15 mouse cellular contexts compared by ENCODE assay signal in genomic region chr1:172523699-172524101, GRCm38 (mm10). TPM values are rescaled to one million over a fixed set of nuclear protein-coding genes. Genes with fewer than 3 reads are reported as not detected.
DNase-seq lines count a peak whose midpoint lies in the region; ATAC-seq and TF ChIP-seq lines count a peak whose summit lies in the region.
"Had no signal": no experiment of that assay in that cellular context is flagged by ENCODE, and none has a peak within 500 bp of the region (broad histone marks: within the 10 kb centered on the region; RNA-seq: fewer than 3 reads in every experiment).

No protein-coding gene starts in this region.

- peaks cover 33% of the 10 kb centered on the region for H3K4me1 ChIP-seq in heart, embryonic 10.5 days
- H3K4me1 ChIP-seq in heart, embryonic 13.5 days = peaks cover 53% of the 10 kb centered on the region
- peaks cover 66% of the 10 kb centered on the region for H3K4me1 ChIP-seq in lung, embryonic 16.5 days (replicated peaks; ENCODE audit: control insufficient read depth, insufficient read depth, low read length)
- H3K4me1 ChIP-seq in cerebellum, adult 2 months (ENCODE audit: control insufficient read depth, insufficient read depth, low read length) = no peaks in the 10 kb centered on the region

- H3K27ac ChIP-seq in heart, embryonic 10.5 days = no peak overlapping the region
- H3K27ac ChIP-seq in heart, embryonic 13.5 days (replicated peaks) = peak overlapping the region; percentile 8; the same call in 1 of the 2 replicates
- H3K27ac ChIP-seq in lung, embryonic 16.5 days (ENCODE audit: low read length) = peak overlapping the region; percentile 82
- H3K27ac ChIP-seq in cerebellum, adult 2 months (ENCODE audit: insufficient read depth, low read length) = no peak overlapping the region
- H3K27ac ChIP-seq: layer of hippocampus, adult 2 months; neural tube, embryonic 12.5 days had no signal

- H3K27me3 ChIP-seq in heart, embryonic 10.5 days (ENCODE audit: insufficient read depth, poor library complexity, severe bottlenecking) = peaks cover 20% of the 10 kb centered on the region; the same call in 1 of the 2 replicates
- peaks cover 22% of the 10 kb centered on the region for H3K27me3 ChIP-seq in heart, embryonic 13.5 days (replicated peaks)
- H3K27me3 ChIP-seq in lung, embryonic 16.5 days (ENCODE audit: control insufficient read depth, insufficient read depth, low read depth, low read length) = no peaks in the 10 kb centered on the region
- H3K27me3 ChIP-seq in cerebellum, adult 2 months (ENCODE audit: control insufficient read depth, insufficient read depth, low read length) = peaks cover 2% of the 10 kb centered on the region; the same call in 1 of the 2 replicates
- H3K27me3 ChIP-seq: neural tube, embryonic 12.5 days had no signal

- DNase-seq in heart, adult 11 months = peak; percentile 98
- no peak for DNase-seq in heart, embryonic 10.5 days (ENCODE audit: low spot score)
- peak; percentile 51 to 53 for DNase-seq in B cell, adult 2 months
- no peak for DNase-seq in frontal cortex, postnatal 36 days (ENCODE audit: low spot score in 2 of 2)
- no peak for DNase-seq in cerebellum, adult 2 months
- no peak for DNase-seq in frontal cortex, adult 2 months (ENCODE audit: extremely low spot score in 1 of 2, low spot score in 1 of 2)
- DNase-seq: adrenal gland, postnatal 25 days; cerebellum, adult 11 months; midbrain, embryonic 14.5 days had no signal

- ATAC-seq in heart, embryonic 13.5 days (ENCODE audit: extremely low read depth, insufficient number of reproducible peaks, low FRiP score, low TSS enrichment) = no peak
- peak; percentile 61 for ATAC-seq in lung, embryonic 16.5 days (ENCODE audit: low read depth)
- ATAC-seq: inflammation-experienced regulatory T-cells, adult 6 months had no signal

- 54% methylated on average over 12 of the region's 12 CpGs for WGBS in heart, embryonic 10.5 days
- WGBS in heart, embryonic 13.5 days = 38% methylated on average over 12 of the region's 12 CpGs
- 29% methylated on average over 12 of the region's 12 CpGs for WGBS in lung, embryonic 16.5 days
- 41% methylated on average over 12 of the region's 12 CpGs for WGBS in cerebellum, adult 2 months

- TF ChIP-seq POLR2A in cerebellum, adult 2 months (IDR thresholded peaks at IDR 0.05; ENCODE audit: borderline replicate concordance, insufficient read depth, low read length) = no peak

- H3K9me3 ChIP-seq in heart, embryonic 10.5 days = no peaks in the 10 kb centered on the region
- H3K9me3 ChIP-seq in heart, embryonic 13.5 days = 0 out of 2 replicates have a peak, but pooled peaks cover 2% of the 10 kb centered on the region
- no peaks in the 10 kb centered on the region for H3K9me3 ChIP-seq in lung, embryonic 16.5 days (ENCODE audit: control insufficient read depth, low read length)
- H3K9me3 ChIP-seq: neural tube, embryonic 12.5 days had no signal

- H3K36me3 ChIP-seq in heart, embryonic 10.5 days = no peaks in the 10 kb centered on the region
- no peaks in the 10 kb centered on the region for H3K36me3 ChIP-seq in heart, embryonic 13.5 days
- no peaks in the 10 kb centered on the region for H3K36me3 ChIP-seq in lung, embryonic 16.5 days (ENCODE audit: control insufficient read depth, insufficient read depth, low read length)
- H3K36me3 ChIP-seq: neural tube, embryonic 12.5 days had no signal

- no peak overlapping the region for H3K9ac ChIP-seq in heart, embryonic 13.5 days
- no peak overlapping the region for H3K9ac ChIP-seq in lung, embryonic 16.5 days (ENCODE audit: low read length)
- H3K9ac ChIP-seq: neural tube, embryonic 12.5 days had no signal

- no peak overlapping the region for H3K4me3 ChIP-seq in heart, embryonic 10.5 days
- no peak overlapping the region for H3K4me3 ChIP-seq in heart, embryonic 13.5 days
- H3K4me3 ChIP-seq in lung, embryonic 16.5 days (ENCODE audit: low read length) = no peak overlapping the region
- no peak overlapping the region for H3K4me3 ChIP-seq in cerebellum, adult 2 months (replicated peaks; ENCODE audit: insufficient read depth, low read depth, low read length)
- H3K4me3 ChIP-seq: erythroblast, embryonic 14.5 days; layer of hippocampus, adult 2 months; neural tube, embryonic 12.5 days had no signal

- no peak overlapping the region for H3K4me2 ChIP-seq in heart, embryonic 13.5 days
- H3K4me2 ChIP-seq in lung, embryonic 16.5 days (ENCODE audit: low read depth, low read length) = no peak overlapping the region
- H3K4me2 ChIP-seq: neural tube, embryonic 12.5 days had no signal

- TF ChIP-seq CTCF in cerebellum, adult 2 months (IDR thresholded peaks at IDR 0.05; ENCODE audit: borderline replicate concordance, insufficient read depth, low read depth, low read length) = no peak

RNA-seq across cellular contexts. Expression of gene Cfap45, which starts 3.1 kb away (rescaled TPM):
- 1.7 and 2.4 TPM in 2 replicates for polyA plus RNA-seq in heart, embryonic 10.5 days (2016; fragmentation: Nextera tagmentation; extraction: Ambion mirVana)
- 1.9 and 2.4 TPM in 2 replicates for polyA plus RNA-seq in heart, embryonic 13.5 days (2015; fragmentation: Nextera tagmentation; extraction: Ambion mirVana)
- polyA plus RNA-seq in lung, embryonic 16.5 days (2015; fragmentation: Nextera tagmentation; extraction: Ambion mirVana) = 15.4 and 19.2 TPM in 2 replicates
- 1.00 and 1.0 TPM in 2 replicates for polyA plus RNA-seq in cerebellum, adult 2 months (2012; rRNA removed)
- polyA plus RNA-seq in frontal cortex, adult 2 months (2012; rRNA removed) = 3.4 and 4.5 TPM in 2 replicates

RNA-seq across cellular contexts. Expression of gene Tagln2, which starts 23.9 kb away (rescaled TPM):
- polyA plus RNA-seq in heart, embryonic 10.5 days (2016; fragmentation: Nextera tagmentation; extraction: Ambion mirVana) = 276 and 315 TPM in 2 replicates
- 312 and 327 TPM in 2 replicates for polyA plus RNA-seq in heart, embryonic 13.5 days (2015; fragmentation: Nextera tagmentation; extraction: Ambion mirVana)
- polyA plus RNA-seq in lung, embryonic 16.5 days (2015; fragmentation: Nextera tagmentation; extraction: Ambion mirVana) = 662 and 695 TPM in 2 replicates
- 12.9 and 13.0 TPM in 2 replicates for polyA plus RNA-seq in cerebellum, adult 2 months (2012; rRNA removed)
- 19.1 and 19.9 TPM in 2 replicates for polyA plus RNA-seq in frontal cortex, adult 2 months (2012; rRNA removed)

RNA-seq across cellular contexts. Expression of gene Vsig8, which starts 32.0 kb away (rescaled TPM):
- polyA plus RNA-seq in heart, embryonic 10.5 days (2016; fragmentation: Nextera tagmentation; extraction: Ambion mirVana) = 0.12 TPM in 1 of 2 replicates, not detected in the other
- polyA plus RNA-seq in heart, embryonic 13.5 days (2015; fragmentation: Nextera tagmentation; extraction: Ambion mirVana) = 0.15 and 0.25 TPM in 2 replicates
- polyA plus RNA-seq in lung, embryonic 16.5 days (2015; fragmentation: Nextera tagmentation; extraction: Ambion mirVana) = 0.11 and 0.34 TPM in 2 replicates
- polyA plus RNA-seq in cerebellum, adult 2 months (2012; rRNA removed) = 0.46 and 0.65 TPM in 2 replicates
- polyA plus RNA-seq in frontal cortex, adult 2 months (2012; rRNA removed) = 0.90 and 0.97 TPM in 2 replicates
- polyA plus RNA-seq: erythroblast, embryonic 14.5 days; inflammation-experienced regulatory T-cells, adult 6 months had no signal

RNA-seq across cellular contexts. Expression of gene Igsf9, which starts 42.1 kb away (rescaled TPM):
- polyA plus RNA-seq in heart, embryonic 10.5 days (2016; fragmentation: Nextera tagmentation; extraction: Ambion mirVana) = 13.7 and 37.5 TPM in 2 replicates
- polyA plus RNA-seq in heart, embryonic 13.5 days (2015; fragmentation: Nextera tagmentation; extraction: Ambion mirVana) = 9.2 and 9.6 TPM in 2 replicates
- polyA plus RNA-seq in lung, embryonic 16.5 days (2015; fragmentation: Nextera tagmentation; extraction: Ambion mirVana) = 17.4 and 20.4 TPM in 2 replicates
- 1.9 and 2.2 TPM in 2 replicates for polyA plus RNA-seq in cerebellum, adult 2 months (2012; rRNA removed)
- 13.3 and 16.3 TPM in 2 replicates for polyA plus RNA-seq in frontal cortex, adult 2 months (2012; rRNA removed)
- polyA plus RNA-seq: erythroblast, embryonic 14.5 days had no signal

RNA-seq across cellular contexts. Expression of gene Slamf9, which starts 48.5 kb away (rescaled TPM):
- polyA plus RNA-seq in heart, embryonic 10.5 days (2016; fragmentation: Nextera tagmentation; extraction: Ambion mirVana) = 0.92 and 1.1 TPM in 2 replicates
- 1.2 and 1.3 TPM in 2 replicates for polyA plus RNA-seq in heart, embryonic 13.5 days (2015; fragmentation: Nextera tagmentation; extraction: Ambion mirVana)
- polyA plus RNA-seq in lung, embryonic 16.5 days (2015; fragmentation: Nextera tagmentation; extraction: Ambion mirVana) = 0.57 and 0.64 TPM in 2 replicates
- 0.74 and 0.87 TPM in 2 replicates for polyA plus RNA-seq in cerebellum, adult 2 months (2012; rRNA removed)
- 1.1 and 1.8 TPM in 2 replicates for polyA plus RNA-seq in frontal cortex, adult 2 months (2012; rRNA removed)
- polyA plus RNA-seq: erythroblast, embryonic 14.5 days; midbrain, embryonic 14.5 days had no signal

Comparison
In these comparisons a context has a peak if more than half of its experiments do, and no peak if none do; other contexts are left out.
1. DNase-seq: peak in heart, adult 11 months (single experiment) and B cell, adult 2 months (2 of 2); none in heart, embryonic 10.5 days (single experiment), frontal cortex, postnatal 36 days (0 of 2), cerebellum, adult 2 months (0 of 2) and frontal cortex, adult 2 months (0 of 2).
2. H3K27ac ChIP-seq: peak in heart, embryonic 13.5 days (single experiment) and lung, embryonic 16.5 days (single experiment); none in heart, embryonic 10.5 days (single experiment) and cerebellum, adult 2 months (single experiment).
3. RNA of gene Tagln2, which starts 23.9 kb away (polyA plus RNA-seq): 662 to 695 TPM in lung, embryonic 16.5 days, 312 to 327 TPM in heart, embryonic 13.5 days and 276 to 315 TPM in heart, embryonic 10.5 days; 19.1 to 19.9 TPM in frontal cortex, adult 2 months and 12.9 to 13.0 TPM in cerebellum, adult 2 months; every median in the first group is over 10 times any median in the second.